Mouse (Mus musculus): Measurements from ENCODE around the gene Pde11a.

DNA sequence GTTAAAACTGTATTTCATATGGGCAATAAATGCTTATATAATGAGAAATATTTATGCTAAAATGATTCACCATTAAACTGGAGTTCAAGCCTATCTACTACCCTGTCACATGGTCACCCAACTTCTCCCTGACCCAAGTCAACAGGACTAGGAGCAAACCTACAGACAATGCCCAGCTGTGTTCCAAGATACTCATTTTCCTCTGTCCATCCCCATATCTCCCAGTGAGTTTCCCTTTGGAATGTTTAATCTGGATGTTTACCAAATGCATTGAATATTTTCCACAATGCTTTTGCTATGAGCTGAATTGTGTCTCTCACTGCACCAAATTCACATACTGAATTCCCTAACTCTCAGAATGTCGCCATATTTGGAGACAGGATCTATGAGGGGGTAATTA, 221.4 kb downstream of the Pde11a start:
- TF ChIP-seq CTCF (IDR thresholded peaks at IDR 0.05; ENCODE audit: control insufficient read depth, insufficient read depth, low read length) (no peak), POLR2A (IDR thresholded peaks at IDR 0.05; ENCODE audit: borderline replicate concordance, control insufficient read depth, low read depth, low read length) (no peak)

Measured in bone marrow, adult 2 months (tissue).